9 mouse cellular contexts compared by ENCODE assay signal in genomic region chr7:19226817-19227797, GRCm38 (mm10). TPM values are rescaled to one million over a fixed set of nuclear protein-coding genes. Genes with fewer than 3 reads are reported as not detected.
DNase-seq lines count a peak whose midpoint lies in the region; ATAC-seq and TF ChIP-seq lines count a peak whose summit lies in the region.
"Had no signal": no experiment of that assay in that cellular context is flagged by ENCODE, and none has a peak within 500 bp of the region (broad histone marks: within the 10 kb centered on the region; RNA-seq: fewer than 3 reads in every experiment).

No protein-coding gene starts in this region.

- DNase-seq in gastrocnemius, adult 2 months = peak; percentile 53
- DNase-seq in gastrocnemius, postnatal 36 days = no peak
- peak; percentile 56 for DNase-seq in adrenal gland, postnatal 14 days
- peak; percentile 82 for DNase-seq in embryonic facial prominence, embryonic 14.5 days (ENCODE audit: low spot score)
- DNase-seq in layer of hippocampus, adult 9-10 months (ENCODE audit: low spot score) = peak; percentile 24
- peak; percentile 43 to 76 for DNase-seq in spleen, postnatal 4 days (ENCODE audit: low spot score in 2 of 2)

- H3K4me3 ChIP-seq in gastrocnemius, adult 2 months = peak overlapping the region; percentile 73
- H3K4me3 ChIP-seq in embryonic facial prominence, embryonic 14.5 days (ENCODE audit: low read depth, low read length) = peak overlapping the region; percentile 67
- H3K4me3 ChIP-seq in heart, embryonic 16.5 days (ENCODE audit: low read length) = peak overlapping the region; percentile 84
- peak overlapping the region; percentile 71 for H3K4me3 ChIP-seq in lung, embryonic 16.5 days (ENCODE audit: low read length)

- peak overlapping the region; percentile 73 for H3K9ac ChIP-seq in embryonic facial prominence, embryonic 14.5 days (ENCODE audit: low read depth, low read length)
- H3K9ac ChIP-seq in heart, embryonic 16.5 days (ENCODE audit: low read length) = peak overlapping the region; percentile 88
- H3K9ac ChIP-seq in lung, embryonic 16.5 days (ENCODE audit: low read length) = peak overlapping the region; percentile 81

- peak overlapping the region; percentile 71 for H3K4me2 ChIP-seq in embryonic facial prominence, embryonic 14.5 days (ENCODE audit: low read depth, low read length)
- H3K4me2 ChIP-seq in heart, embryonic 16.5 days (ENCODE audit: low read depth, low read length) = peak overlapping the region; percentile 84
- H3K4me2 ChIP-seq in lung, embryonic 16.5 days (ENCODE audit: low read depth, low read length) = peak overlapping the region; percentile 77

- no peaks in the 10 kb centered on the region for H3K27me3 ChIP-seq in embryonic facial prominence, embryonic 14.5 days (replicated peaks; ENCODE audit: control insufficient read depth, insufficient read depth, low read length)
- no peaks in the 10 kb centered on the region for H3K27me3 ChIP-seq in heart, embryonic 16.5 days (ENCODE audit: control insufficient read depth, insufficient read depth, low read length)
- H3K27me3 ChIP-seq in lung, embryonic 16.5 days (ENCODE audit: control insufficient read depth, insufficient read depth, low read depth, low read length) = no peaks in the 10 kb centered on the region
- H3K27me3 ChIP-seq: Patski had no signal

- WGBS in embryonic facial prominence, embryonic 14.5 days = 19% methylated on average over 20 of the region's 20 CpGs
- WGBS in heart, embryonic 16.5 days = 13% methylated on average over 20 of the region's 20 CpGs
- WGBS in lung, embryonic 16.5 days = 11% methylated on average over 20 of the region's 20 CpGs

- no peaks in the 10 kb centered on the region for H3K9me3 ChIP-seq in embryonic facial prominence, embryonic 14.5 days (ENCODE audit: control insufficient read depth, low read length)
- no peaks in the 10 kb centered on the region for H3K9me3 ChIP-seq in heart, embryonic 16.5 days (replicated peaks; ENCODE audit: control insufficient read depth, low read length)
- H3K9me3 ChIP-seq in lung, embryonic 16.5 days (ENCODE audit: control insufficient read depth, low read length) = no peaks in the 10 kb centered on the region

- peak; percentile 6; the same call in 1 of the 2 replicates for ATAC-seq in embryonic facial prominence, embryonic 14.5 days (ENCODE audit: low read depth)
- 0 out of 2 replicates have a peak, but pooled peaks have one; percentile 2 for ATAC-seq in heart, embryonic 16.5 days (replicated peaks; ENCODE audit: extremely low read depth, insufficient read depth, low FRiP score)
- peak; percentile 19 for ATAC-seq in lung, embryonic 16.5 days (ENCODE audit: low read depth)

- peaks cover 5% of the 10 kb centered on the region; the same call in 1 of the 2 replicates for H3K36me3 ChIP-seq in embryonic facial prominence, embryonic 14.5 days (ENCODE audit: control insufficient read depth, insufficient read depth, low read length)
- H3K36me3 ChIP-seq in heart, embryonic 16.5 days (ENCODE audit: control insufficient read depth, insufficient read depth) = peaks cover 6% of the 10 kb centered on the region; the same call in 1 of the 2 replicates
- no peaks in the 10 kb centered on the region for H3K36me3 ChIP-seq in lung, embryonic 16.5 days (ENCODE audit: control insufficient read depth, insufficient read depth, low read length)

- no peak for TF ChIP-seq CTCF in gastrocnemius, adult 2 months (IDR thresholded peaks at IDR 0.05)

- intact Hi-C loops in gastrocnemius, adult 2 months (cut with DNase I) = no loop called here
- intact Hi-C loops in gastrocnemius, postnatal 36 days (cut with DNase I) = no loop called here

- peaks cover 10% of the 10 kb centered on the region for H3K4me1 ChIP-seq in embryonic facial prominence, embryonic 14.5 days (ENCODE audit: control insufficient read depth, insufficient read depth, low read length)
- H3K4me1 ChIP-seq in heart, embryonic 16.5 days (ENCODE audit: control insufficient read depth, insufficient read depth, low read length) = peaks cover 17% of the 10 kb centered on the region
- peaks cover 16% of the 10 kb centered on the region for H3K4me1 ChIP-seq in lung, embryonic 16.5 days (replicated peaks; ENCODE audit: control insufficient read depth, insufficient read depth, low read length)

- peak overlapping the region; percentile 94 for H3K27ac ChIP-seq in gastrocnemius, adult 2 months
- peak overlapping the region; percentile 99 for H3K27ac ChIP-seq in embryonic facial prominence, embryonic 14.5 days (replicated peaks; ENCODE audit: low read depth, low read length)
- peak overlapping the region; percentile 91 for H3K27ac ChIP-seq in heart, embryonic 16.5 days (ENCODE audit: low read length)
- peak overlapping the region; percentile 94 for H3K27ac ChIP-seq in lung, embryonic 16.5 days (ENCODE audit: low read length)

RNA-seq across cellular contexts. Expression of gene Opa3, which starts 1.0 kb away (rescaled TPM):
- total RNA-seq in gastrocnemius, adult 2 months (2021) = 10 to 100 TPM; 41.9 to 52.4 TPM
- 10 to 100 TPM; 36.9 to 39.9 TPM for total RNA-seq in gastrocnemius, postnatal 36 days (2021)
- total RNA-seq in adrenal gland, postnatal 14 days (2021) = 27.5 and 28.5 TPM in 2 replicates
- 29.7 and 30.2 TPM in 2 replicates for polyA plus RNA-seq in embryonic facial prominence, embryonic 14.5 days (2014; fragmentation: Nextera tagmentation; extraction: Ambion mirVana)
- 40.4 and 41.8 TPM in 2 replicates for polyA plus RNA-seq in heart, embryonic 16.5 days (2015; fragmentation: Nextera tagmentation; extraction: Ambion mirVana)
- polyA plus RNA-seq in lung, embryonic 16.5 days (2015; fragmentation: Nextera tagmentation; extraction: Ambion mirVana) = 29.9 and 31.5 TPM in 2 replicates

RNA-seq across cellular contexts. Expression of gene Gpr4, which starts 14.8 kb away (rescaled TPM):
- total RNA-seq in gastrocnemius, adult 2 months (2021) = 1 to 10 TPM; 1.9 to 2.9 TPM
- total RNA-seq in gastrocnemius, postnatal 36 days (2021) = 1 to 10 TPM; 2.2 to 2.6 TPM
- 9.7 and 12.4 TPM in 2 replicates for total RNA-seq in adrenal gland, postnatal 14 days (2021)
- 1.7 and 2.3 TPM in 2 replicates for polyA plus RNA-seq in embryonic facial prominence, embryonic 14.5 days (2014; fragmentation: Nextera tagmentation; extraction: Ambion mirVana)
- 2.4 and 2.7 TPM in 2 replicates for polyA plus RNA-seq in heart, embryonic 16.5 days (2015; fragmentation: Nextera tagmentation; extraction: Ambion mirVana)
- 2.1 and 2.6 TPM in 2 replicates for polyA plus RNA-seq in lung, embryonic 16.5 days (2015; fragmentation: Nextera tagmentation; extraction: Ambion mirVana)

RNA-seq across cellular contexts. Expression of gene Vasp, which starts 44.5 kb away (rescaled TPM):
- total RNA-seq in gastrocnemius, adult 2 months (2021) = 10 to 100 TPM; 13.6 to 17.3 TPM
- total RNA-seq in gastrocnemius, postnatal 36 days (2021) = 10 to 100 TPM; 15.9 to 20.6 TPM
- 62.0 and 79.0 TPM in 2 replicates for total RNA-seq in adrenal gland, postnatal 14 days (2021)
- 70.0 and 70.7 TPM in 2 replicates for polyA plus RNA-seq in embryonic facial prominence, embryonic 14.5 days (2014; fragmentation: Nextera tagmentation; extraction: Ambion mirVana)
- 84.0 and 86.1 TPM in 2 replicates for polyA plus RNA-seq in heart, embryonic 16.5 days (2015; fragmentation: Nextera tagmentation; extraction: Ambion mirVana)
- 103 and 105 TPM in 2 replicates for polyA plus RNA-seq in lung, embryonic 16.5 days (2015; fragmentation: Nextera tagmentation; extraction: Ambion mirVana)

RNA-seq across cellular contexts. Expression of gene Eml2, which starts 50.9 kb away (rescaled TPM):
- 10 to 100 TPM in 1 of 2 experiments, 1 to 10 TPM in 1; 9.5 to 10.5 TPM for total RNA-seq in gastrocnemius, adult 2 months (2021)
- 1 to 10 TPM; 9.6 to 10.0 TPM for total RNA-seq in gastrocnemius, postnatal 36 days (2021)
- 36.9 and 46.6 TPM in 2 replicates for total RNA-seq in adrenal gland, postnatal 14 days (2021)
- 3.6 and 4.2 TPM in 2 replicates for polyA plus RNA-seq in embryonic facial prominence, embryonic 14.5 days (2014; fragmentation: Nextera tagmentation; extraction: Ambion mirVana)
- 23.5 and 26.2 TPM in 2 replicates for polyA plus RNA-seq in heart, embryonic 16.5 days (2015; fragmentation: Nextera tagmentation; extraction: Ambion mirVana)
- polyA plus RNA-seq in lung, embryonic 16.5 days (2015; fragmentation: Nextera tagmentation; extraction: Ambion mirVana) = 11.3 and 12.4 TPM in 2 replicates

RNA-seq across cellular contexts. Expression of gene Ppm1n, which starts 52.8 kb away (rescaled TPM):
- total RNA-seq in gastrocnemius, adult 2 months (2021) = under 1 TPM in 1 of 2 experiments, not detected in 1; 0.74 TPM
- under 1 TPM in 1 of 2 experiments, not detected in 1; 0.35 TPM for total RNA-seq in gastrocnemius, postnatal 36 days (2021)
- total RNA-seq in adrenal gland, postnatal 14 days (2021) = 0.19 TPM in 1 of 2 replicates, not detected in the other
- polyA plus RNA-seq in embryonic facial prominence, embryonic 14.5 days (2014; fragmentation: Nextera tagmentation; extraction: Ambion mirVana) = 0.49 TPM in 1 of 2 replicates, not detected in the other
- polyA plus RNA-seq in heart, embryonic 16.5 days (2015; fragmentation: Nextera tagmentation; extraction: Ambion mirVana) = 0.11 TPM in 1 of 2 replicates, not detected in the other
- not detected in 2 replicates for polyA plus RNA-seq in lung, embryonic 16.5 days (2015; fragmentation: Nextera tagmentation; extraction: Ambion mirVana)

Comparison
In these comparisons a context has a peak if more than half of its experiments do, and no peak if none do; other contexts are left out.
1. DNase-seq: peak in gastrocnemius, adult 2 months (single experiment), adrenal gland, postnatal 14 days (single experiment), embryonic facial prominence, embryonic 14.5 days (single experiment), layer of hippocampus, adult 9-10 months (single experiment) and spleen, postnatal 4 days (2 of 2); none in gastrocnemius, postnatal 36 days (0 of 2).
2. Peak in every context shown above with its lines, with median percentiles within 50 percentile points of each other: H3K27ac ChIP-seq, H3K4me3 ChIP-seq, ATAC-seq, H3K4me2 ChIP-seq and H3K9ac ChIP-seq.